Mouse (Mus musculus) frontal cortex, adult 2 months (tissue): ENCODE data around the gene Gimap7. TPM values are rescaled to one million over a fixed set of nuclear protein-coding genes. Genes with fewer than 3 reads are reported as not detected.

Experiments used
- polyA plus RNA-seq: library from polyadenylated mRNA; depleted of rRNA; stranded (reverse); fragments of >200 nt; gene quantifications from 2 replicates; pipeline ENCODE4 v1.2.3, GENCODE M21; 2012; rRNA removed

The Gimap7 gene
- polyA plus RNA-seq, 1 experiment, result not detected

Other genes starting within 250 kb of the Gimap7 start
- gene Atp6v0e2, start 181.0 kb upstream of the Gimap7 start, polyA plus RNA-seq, result 448 and 479 TPM in 2 replicates
- gene Lrrc61, start 163.8 kb upstream of the Gimap7 start, polyA plus RNA-seq, result 25.4 and 29.2 TPM in 2 replicates
- 12.8 and 19.2 TPM in 2 replicates for gene Rarres2, start 145.8 kb upstream of the Gimap7 start, polyA plus RNA-seq
- not detected in 2 replicates for gene Gm45021, start 129.0 kb upstream of the Gimap7 start, polyA plus RNA-seq
- 85.2 and 91.0 TPM in 2 replicates for gene Repin1, start 124.7 kb upstream of the Gimap7 start, polyA plus RNA-seq
- gene Gm44965, start 124.7 kb upstream of the Gimap7 start, polyA plus RNA-seq, result not detected in 2 replicates
- gene Zfp775, start 116.6 kb upstream of the Gimap7 start, polyA plus RNA-seq, result 6.2 and 6.3 TPM in 2 replicates
- 22.3 and 22.7 TPM in 2 replicates for gene AI854703, start 91.9 kb upstream of the Gimap7 start, polyA plus RNA-seq
- gene Gimap8, start 71.4 kb upstream of the Gimap7 start, polyA plus RNA-seq, result 1.4 and 2.1 TPM in 2 replicates
- gene Gimap9, start 42.5 kb upstream of the Gimap7 start, polyA plus RNA-seq, result 0.46 and 0.90 TPM in 2 replicates
- gene Gimap4, start 34.1 kb upstream of the Gimap7 start, polyA plus RNA-seq, result 0.68 and 0.69 TPM in 2 replicates
- 4.0 and 4.5 TPM in 2 replicates for gene Gimap6, start 10.4 kb upstream of the Gimap7 start, polyA plus RNA-seq
- 0.54 and 2.1 TPM in 2 replicates for gene Gm28053, start within 50 bp of the Gimap7 start, polyA plus RNA-seq
- gene Gimap1, start 20.4 kb downstream of the Gimap7 start, polyA plus RNA-seq, result 1.6 TPM in 2 replicates
- gene Gimap5, start 27.6 kb downstream of the Gimap7 start, polyA plus RNA-seq, result 0.67 and 0.82 TPM in 2 replicates
- 0.28 and 0.34 TPM in 2 replicates for gene Gimap3, start 52.2 kb downstream of the Gimap7 start, polyA plus RNA-seq
- gene Tmem176a, start 122.3 kb downstream of the Gimap7 start, polyA plus RNA-seq, result 23.7 and 28.1 TPM in 2 replicates
- 80.2 and 89.1 TPM in 2 replicates for gene Tmem176b, start 122.9 kb downstream of the Gimap7 start, polyA plus RNA-seq
- gene Aoc1, start 154.3 kb downstream of the Gimap7 start, polyA plus RNA-seq, result 0.10 and 0.38 TPM in 2 replicates
- 0.12 and 0.32 TPM in 2 replicates for gene 1600015I10Rik, start 211.3 kb downstream of the Gimap7 start, polyA plus RNA-seq